Mouse (Mus musculus): ENCODE results near the gene Mrpl41. TPM values are rescaled to one million over a fixed set of nuclear protein-coding genes. Genes with fewer than 3 reads are reported as not detected.

Mrpl41 gene
- polyA plus RNA-seq, 1 experiment, result 140 TPM

DNA sequence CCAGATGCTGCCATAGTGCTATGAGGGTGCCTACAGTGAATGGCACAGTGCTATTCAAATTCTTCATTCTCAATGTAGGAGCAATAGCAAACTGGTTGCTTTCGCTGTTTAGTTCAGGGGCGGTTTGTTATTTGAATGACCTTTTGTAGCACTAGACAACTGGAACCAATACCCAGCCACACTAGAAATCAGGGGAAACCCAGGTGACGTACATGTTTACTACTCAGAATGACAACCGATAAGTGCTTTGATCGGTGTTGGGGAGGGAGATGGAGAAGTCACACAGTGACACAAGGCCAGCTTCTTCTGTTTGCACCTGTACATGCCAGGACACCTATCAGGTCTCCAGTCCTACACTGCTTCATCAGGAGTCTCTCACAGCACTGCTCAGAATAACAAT, 45.3 kb downstream of the Mrpl41 start:
- no peak overlapping the region for H3K27ac ChIP-seq (ENCODE audit: insufficient read depth, low read length)
- TF ChIP-seq POLR2A (IDR thresholded peaks at IDR 0.05; ENCODE audit: borderline replicate concordance, insufficient read depth, low read length) (no peak), CTCF (IDR thresholded peaks at IDR 0.05; ENCODE audit: borderline replicate concordance, insufficient read depth, low read depth, low read length) (no peak)
- H3K4me3 ChIP-seq (replicated peaks; ENCODE audit: insufficient read depth, low read depth, low read length), result no peak overlapping the region
- WGBS, result 96% methylated on average over 5 of the region's 5 CpGs
- H3K4me1 ChIP-seq (ENCODE audit: control insufficient read depth, insufficient read depth, low read length), result peaks cover 9% of the 10 kb centered on the region
- no peak for DNase-seq
- no peaks in the 10 kb centered on the region for H3K27me3 ChIP-seq (ENCODE audit: control insufficient read depth, insufficient read depth, low read length)

DNA sequence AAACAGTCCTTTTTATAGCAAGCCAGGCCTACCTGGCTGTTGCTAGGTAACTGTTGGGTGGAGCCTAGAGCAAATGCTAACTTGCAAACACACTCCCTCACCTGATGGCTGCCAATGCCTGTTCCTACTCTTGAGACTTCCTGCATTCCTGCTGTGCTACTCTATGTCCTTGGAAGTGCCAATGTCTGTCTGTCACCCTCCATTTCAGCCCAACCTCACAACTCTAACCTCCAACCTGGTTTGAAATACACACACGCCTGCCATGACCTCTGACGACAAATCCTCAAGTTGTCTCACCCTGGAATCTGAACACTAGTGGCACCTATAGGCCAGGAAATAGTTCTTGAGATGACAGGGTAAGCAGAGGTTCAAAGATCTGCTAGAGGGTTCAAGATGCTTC, 45.8 kb downstream of the Mrpl41 start:
- 72% methylated on average over 2 of the region's 2 CpGs for WGBS
- Histone ChIP-seq H3K4me3 (replicated peaks; ENCODE audit: insufficient read depth, low read depth, low read length) (no peak overlapping the region), H3K4me1 (ENCODE audit: control insufficient read depth, insufficient read depth, low read length) (peaks cover 9% of the 10 kb centered on the region)

DNA sequence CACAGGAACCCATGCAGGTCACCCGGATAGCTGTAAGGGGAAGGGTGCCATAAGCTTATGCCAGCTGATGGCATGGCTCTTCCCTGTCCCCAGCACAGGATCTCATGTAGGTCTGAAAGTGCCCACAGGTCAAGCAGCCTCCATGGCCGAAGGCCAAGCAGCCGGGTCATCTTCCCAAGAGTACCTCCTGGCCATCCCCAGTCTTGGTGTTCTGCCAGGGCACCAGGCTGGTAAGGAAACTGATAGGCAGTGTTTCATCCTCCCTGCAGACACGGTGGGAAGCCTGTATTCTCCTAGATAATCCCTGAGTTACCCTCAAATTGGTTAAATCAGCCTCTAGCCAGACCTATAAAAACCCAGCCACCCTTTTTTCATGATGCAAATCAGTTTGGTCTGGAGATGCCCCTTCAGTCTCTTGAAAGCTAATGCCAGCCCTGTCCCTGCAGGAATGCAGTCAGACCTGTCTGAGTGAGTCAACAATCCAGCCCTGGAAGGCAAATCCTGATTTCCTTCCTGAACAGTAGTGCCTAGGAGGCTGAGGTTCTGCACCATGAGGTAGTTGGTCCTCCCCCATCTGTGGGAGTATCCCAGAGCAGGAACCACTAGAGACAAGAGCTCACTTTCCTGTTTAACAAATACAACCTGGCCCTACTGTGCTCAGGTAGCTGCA, 47.0 kb downstream of the Mrpl41 start:
- H3K4me3 ChIP-seq (replicated peaks; ENCODE audit: insufficient read depth, low read depth, low read length), result no peak overlapping the region
- H3K4me1 ChIP-seq (ENCODE audit: control insufficient read depth, insufficient read depth, low read length), result peaks cover 3% of the 10 kb centered on the region; the same call in 1 of the 2 replicates
- no peaks in the 10 kb centered on the region for H3K27me3 ChIP-seq (ENCODE audit: control insufficient read depth, insufficient read depth, low read length)
- TF ChIP-seq CTCF (IDR thresholded peaks at IDR 0.05; ENCODE audit: borderline replicate concordance, insufficient read depth, low read depth, low read length), result no peak
- TF ChIP-seq POLR2A (IDR thresholded peaks at IDR 0.05; ENCODE audit: borderline replicate concordance, insufficient read depth, low read length), result no peak
- no peak overlapping the region for H3K27ac ChIP-seq (ENCODE audit: insufficient read depth, low read length)
- DNase-seq, result peak; percentile 47 to 56
- 40% methylated on average over 4 of the region's 4 CpGs for WGBS

More for the DNA sequence above, 45.8 kb downstream of the Mrpl41 start:
- no peak for DNase-seq
- H3K27ac ChIP-seq (ENCODE audit: insufficient read depth, low read length), result no peak overlapping the region
- no peaks in the 10 kb centered on the region for H3K27me3 ChIP-seq (ENCODE audit: control insufficient read depth, insufficient read depth, low read length)
- TF ChIP-seq CTCF (IDR thresholded peaks at IDR 0.05; ENCODE audit: borderline replicate concordance, insufficient read depth, low read depth, low read length) (no peak), POLR2A (IDR thresholded peaks at IDR 0.05; ENCODE audit: borderline replicate concordance, insufficient read depth, low read length) (no peak)

DNA sequence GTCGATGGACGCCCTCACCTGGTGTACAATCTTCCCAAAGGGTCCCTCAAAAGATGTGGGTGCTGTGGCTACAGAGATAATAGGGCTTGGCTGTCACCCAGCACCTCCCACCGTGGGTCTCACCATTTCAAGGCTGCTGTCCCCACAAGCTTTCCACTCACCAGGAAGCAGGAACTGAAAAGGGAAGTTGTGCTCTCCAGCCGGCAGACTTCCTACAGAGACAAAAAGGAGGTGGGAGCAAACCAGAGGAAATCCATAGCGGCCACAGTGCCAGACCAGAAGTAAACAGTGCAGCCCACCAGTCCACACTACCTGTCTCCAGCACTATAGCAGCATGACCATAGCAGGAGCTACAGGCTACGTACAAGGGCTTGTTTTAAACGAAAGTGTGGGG, 47.9 kb downstream of the Mrpl41 start:
- Histone ChIP-seq H3K27ac (ENCODE audit: insufficient read depth, low read length) (no peak overlapping the region), H3K4me3 (replicated peaks; ENCODE audit: insufficient read depth, low read depth, low read length) (no peak overlapping the region), H3K4me1 (ENCODE audit: control insufficient read depth, insufficient read depth, low read length) (peaks cover 3% of the 10 kb centered on the region; the same call in 1 of the 2 replicates), H3K27me3 (ENCODE audit: control insufficient read depth, insufficient read depth, low read length) (no peaks in the 10 kb centered on the region)
- 78% methylated on average over 7 of the region's 7 CpGs for WGBS
- no peak for DNase-seq
- TF ChIP-seq POLR2A (IDR thresholded peaks at IDR 0.05; ENCODE audit: borderline replicate concordance, insufficient read depth, low read length) (no peak), CTCF (IDR thresholded peaks at IDR 0.05; ENCODE audit: borderline replicate concordance, insufficient read depth, low read depth, low read length) (no peak)

DNA sequence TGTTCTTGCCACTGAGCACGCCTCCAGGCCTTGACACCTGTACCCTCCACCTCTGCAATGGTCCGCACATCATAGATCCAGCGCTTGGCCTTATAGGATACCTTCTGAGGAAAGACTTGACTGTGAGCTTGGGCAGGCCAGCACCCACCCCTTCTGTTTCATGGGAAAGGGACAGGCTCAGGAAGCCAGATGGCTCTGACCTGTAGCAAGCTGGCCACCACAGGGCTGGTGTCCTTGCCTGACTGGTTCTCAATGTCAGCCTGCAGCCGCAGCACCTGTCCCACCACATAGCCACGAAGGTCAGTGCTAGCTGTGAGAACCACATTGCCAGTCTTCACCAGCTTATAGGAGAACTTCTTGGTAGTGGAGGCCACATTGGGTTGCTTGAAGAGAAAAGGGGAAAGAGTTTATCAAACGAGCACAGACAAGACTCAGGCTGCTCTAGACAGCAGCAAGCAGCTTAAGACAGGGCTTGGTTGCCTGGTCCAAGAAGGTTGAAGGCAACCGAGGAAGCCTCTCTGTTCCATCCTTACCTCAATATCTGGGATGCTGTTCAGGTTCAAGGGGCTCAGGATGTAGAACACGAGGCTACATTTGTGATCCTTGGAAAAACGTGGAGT, 48.4 kb downstream of the Mrpl41 start:
- no peak for DNase-seq
- peaks cover 3% of the 10 kb centered on the region; the same call in 1 of the 2 replicates for H3K4me1 ChIP-seq (ENCODE audit: control insufficient read depth, insufficient read depth, low read length)
- H3K27me3 ChIP-seq (ENCODE audit: control insufficient read depth, insufficient read depth, low read length), result no peaks in the 10 kb centered on the region
- H3K4me3 ChIP-seq (replicated peaks; ENCODE audit: insufficient read depth, low read depth, low read length), result no peak overlapping the region
- 78% methylated on average over 9 of the region's 9 CpGs for WGBS
- no peak for TF ChIP-seq CTCF (IDR thresholded peaks at IDR 0.05; ENCODE audit: borderline replicate concordance, insufficient read depth, low read depth, low read length)
- TF ChIP-seq POLR2A (IDR thresholded peaks at IDR 0.05; ENCODE audit: borderline replicate concordance, insufficient read depth, low read length), result no peak
- no peak overlapping the region for H3K27ac ChIP-seq (ENCODE audit: insufficient read depth, low read length)

DNA sequence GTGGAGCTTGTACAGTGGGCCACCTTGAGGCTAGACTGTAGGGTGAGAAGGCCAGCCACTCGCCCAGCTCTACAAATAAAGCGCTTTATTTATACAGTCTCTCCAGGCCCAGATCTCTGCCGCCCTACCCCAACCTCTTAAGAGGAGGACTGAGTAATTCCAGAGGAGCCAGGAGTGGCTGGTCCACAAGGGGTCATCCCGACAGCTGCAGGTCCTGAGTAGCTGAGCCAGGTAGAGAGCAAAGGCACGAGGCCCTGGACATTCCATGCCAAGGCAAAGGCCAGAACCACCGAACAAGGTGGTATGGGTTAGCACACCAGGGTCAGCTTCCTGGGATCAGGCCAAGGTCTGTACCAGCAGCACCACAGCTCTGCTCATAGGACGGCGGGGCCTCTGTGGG, 49.6 kb downstream of the Mrpl41 start:
- WGBS, result 81% methylated on average over 8 of the region's 8 CpGs
- no peak for DNase-seq
- no peaks in the 10 kb centered on the region for H3K27me3 ChIP-seq (ENCODE audit: control insufficient read depth, insufficient read depth, low read length)
- TF ChIP-seq POLR2A (IDR thresholded peaks at IDR 0.05; ENCODE audit: borderline replicate concordance, insufficient read depth, low read length) (no peak), CTCF (IDR thresholded peaks at IDR 0.05; ENCODE audit: borderline replicate concordance, insufficient read depth, low read depth, low read length) (no peak)
- H3K27ac ChIP-seq (ENCODE audit: insufficient read depth, low read length), result no peak overlapping the region
- H3K4me3 ChIP-seq (replicated peaks; ENCODE audit: insufficient read depth, low read depth, low read length), result no peak overlapping the region
- peaks cover 3% of the 10 kb centered on the region; the same call in 1 of the 2 replicates for H3K4me1 ChIP-seq (ENCODE audit: control insufficient read depth, insufficient read depth, low read length)

Other genes with a start within 250 kb of the Mrpl41 start
- 32.9 and 35.5 TPM in 2 replicates for gene Cacna1b, start 211.9 kb downstream of the Mrpl41 start, polyA plus RNA-seq (2012; rRNA removed)
- gene Ehmt1, start 55.5 kb downstream of the Mrpl41 start, polyA plus RNA-seq (2012; rRNA removed), result 63.9 and 68.9 TPM in 2 replicates
- gene Arrdc1, start 39.8 kb downstream of the Mrpl41 start, polyA plus RNA-seq (2012; rRNA removed), result 46.7 and 47.2 TPM in 2 replicates
- gene Zmynd19, start 25.3 kb downstream of the Mrpl41 start, polyA plus RNA-seq (2012; rRNA removed), result 18.2 and 19.5 TPM in 2 replicates
- 34.3 and 39.7 TPM in 2 replicates for gene Dph7, start 12.7 kb downstream of the Mrpl41 start, polyA plus RNA-seq (2012; rRNA removed)
- 16.0 and 17.8 TPM in 2 replicates for gene Pnpla7, start 935 bp upstream of the Mrpl41 start, polyA plus RNA-seq (2012; rRNA removed)
- gene Nsmf, start 79.3 kb upstream of the Mrpl41 start, polyA plus RNA-seq (2012; rRNA removed), result 203 and 244 TPM in 2 replicates
- gene Entpd8, start 105.2 kb upstream of the Mrpl41 start, polyA plus RNA-seq (2012; rRNA removed), result not detected in 2 replicates
- not detected in 2 replicates for gene Noxa1, start 120.1 kb upstream of the Mrpl41 start, polyA plus RNA-seq (2012; rRNA removed)
- 7.7 and 9.4 TPM in 2 replicates for gene Nrarp, start 205.7 kb upstream of the Mrpl41 start, polyA plus RNA-seq (2012; rRNA removed)
- 3.6 and 4.2 TPM in 2 replicates for gene Tor4a, start 221.8 kb upstream of the Mrpl41 start, polyA plus RNA-seq (2012; rRNA removed)
- 69.4 and 84.5 TPM in 2 replicates for gene Nelfb, start 236.4 kb upstream of the Mrpl41 start, polyA plus RNA-seq (2012; rRNA removed)
- not detected in 2 replicates for gene Stpg3, start 239.5 kb upstream of the Mrpl41 start, polyA plus RNA-seq (2012; rRNA removed)
- 0.10 and 0.11 TPM in 2 replicates for gene Fam166a, start 243.6 kb upstream of the Mrpl41 start, polyA plus RNA-seq (2012; rRNA removed)
- 647 and 663 TPM in 2 replicates for gene Tubb4b, start 249.6 kb upstream of the Mrpl41 start, polyA plus RNA-seq (2012; rRNA removed)